Mouse (Mus musculus): ENCODE measurements around the gene Ffar3. TPM values are rescaled to one million over a fixed set of nuclear protein-coding genes. Genes with fewer than 3 reads are reported as not detected.
"Not testable (repeated sequence)": the region's sequence is repeated elsewhere in the genome, so short reads cannot be mapped to it uniquely, and the experiment has no call there.

The Ffar3 gene
- polyA plus RNA-seq, 1 experiment from 2014 or later: 0.09 TPM

- H3K36me3 ChIP-seq (ENCODE audit: control insufficient read depth, insufficient read depth, low read length): no peaks in the 10 kb centered on the region
- H3K27ac ChIP-seq (replicated peaks; ENCODE audit: low read depth, low read length): no peak overlapping the region
- no peak overlapping the region for H3K4me2 ChIP-seq (ENCODE audit: low read depth, severe bottlenecking)
- no peak overlapping the region for H3K4me3 ChIP-seq (ENCODE audit: low read depth, low read length)
- DNase-seq (ENCODE audit: low spot score) (no peak), ATAC-seq (ENCODE audit: insufficient number of reproducible peaks, low FRiP score, low TSS enrichment, low read depth) (no peak)
- H3K27me3 ChIP-seq (ENCODE audit: control insufficient read depth, insufficient read depth, low read length): no peaks in the 10 kb centered on the region
- H3K9me3 ChIP-seq (ENCODE audit: control insufficient read depth, low read length): no peaks in the 10 kb centered on the region
- no peaks in the 10 kb centered on the region for H3K4me1 ChIP-seq (ENCODE audit: control insufficient read depth, insufficient read depth, low read length)
- H3K9ac ChIP-seq (ENCODE audit: low read length): no peak overlapping the region
Measured at GRCm38 (mm10) chr7:30837277-30837676, 18.7 kb downstream of the Ffar3 start.

GRCm38 (mm10) chr7:30832684-30833083 is 23.3 kb downstream of the Ffar3 start:
- 51% methylated on average over 8 of the region's 11 CpGs for WGBS
- H3K9ac ChIP-seq (ENCODE audit: low read length); H3K4me3 ChIP-seq (ENCODE audit: low read depth, low read length); H3K9me3 ChIP-seq (ENCODE audit: control insufficient read depth, low read length); H3K27ac ChIP-seq (replicated peaks; ENCODE audit: low read depth, low read length); ATAC-seq (ENCODE audit: insufficient number of reproducible peaks, low FRiP score, low TSS enrichment, low read depth); H3K4me2 ChIP-seq (ENCODE audit: low read depth, severe bottlenecking); DNase-seq (ENCODE audit: low spot score); H3K36me3 ChIP-seq (ENCODE audit: control insufficient read depth, insufficient read depth, low read length); H3K27me3 ChIP-seq (ENCODE audit: control insufficient read depth, insufficient read depth, low read length); H3K4me1 ChIP-seq (ENCODE audit: control insufficient read depth, insufficient read depth, low read length): not testable (repeated sequence)

- WGBS: 78% methylated on average over 17 of the region's 17 CpGs
Measured at GRCm38 (mm10) chr7:30832261-30832660, 23.7 kb downstream of the Ffar3 start.

GRCm38 (mm10) chr7:30829428-30829827 is 26.6 kb downstream of the Ffar3 start:
- no peak overlapping the region for H3K27ac ChIP-seq (replicated peaks; ENCODE audit: low read depth, low read length)
- no peak overlapping the region for H3K9ac ChIP-seq (ENCODE audit: low read length)
- no peak overlapping the region for H3K4me2 ChIP-seq (ENCODE audit: low read depth, severe bottlenecking)
- H3K36me3 ChIP-seq (ENCODE audit: control insufficient read depth, insufficient read depth, low read length): no peaks in the 10 kb centered on the region
- no peaks in the 10 kb centered on the region for H3K9me3 ChIP-seq (ENCODE audit: control insufficient read depth, low read length)
- 66% methylated on average over 3 of the region's 3 CpGs for WGBS
- H3K4me1 ChIP-seq (ENCODE audit: control insufficient read depth, insufficient read depth, low read length): no peaks in the 10 kb centered on the region
- H3K4me3 ChIP-seq (ENCODE audit: low read depth, low read length): no peak overlapping the region
- no peak for DNase-seq (ENCODE audit: low spot score)
- H3K27me3 ChIP-seq (ENCODE audit: control insufficient read depth, insufficient read depth, low read length): no peaks in the 10 kb centered on the region
- ATAC-seq (ENCODE audit: insufficient number of reproducible peaks, low FRiP score, low TSS enrichment, low read depth): no peak

More at GRCm38 (mm10) chr7:30832261-30832660, 23.7 kb downstream of the Ffar3 start:
- no peak for DNase-seq (ENCODE audit: low spot score)
- Histone ChIP-seq H3K9ac (ENCODE audit: low read length) (no peak overlapping the region), H3K36me3 (ENCODE audit: control insufficient read depth, insufficient read depth, low read length) (no peaks in the 10 kb centered on the region), H3K4me1 (ENCODE audit: control insufficient read depth, insufficient read depth, low read length) (no peaks in the 10 kb centered on the region), H3K27ac (replicated peaks; ENCODE audit: low read depth, low read length) (no peak overlapping the region), H3K9me3 (ENCODE audit: control insufficient read depth, low read length) (no peaks in the 10 kb centered on the region), H3K4me3 (ENCODE audit: low read depth, low read length) (no peak overlapping the region), H3K4me2 (ENCODE audit: low read depth, severe bottlenecking) (no peak overlapping the region), H3K27me3 (ENCODE audit: control insufficient read depth, insufficient read depth, low read length) (no peaks in the 10 kb centered on the region)
- no peak for ATAC-seq (ENCODE audit: insufficient number of reproducible peaks, low FRiP score, low TSS enrichment, low read depth)

- not testable (repeated sequence) for DNase-seq (ENCODE audit: low spot score); H3K4me2 ChIP-seq (ENCODE audit: low read depth, severe bottlenecking); H3K27me3 ChIP-seq (ENCODE audit: control insufficient read depth, insufficient read depth, low read length); H3K36me3 ChIP-seq (ENCODE audit: control insufficient read depth, insufficient read depth, low read length); H3K4me3 ChIP-seq (ENCODE audit: low read depth, low read length); H3K27ac ChIP-seq (replicated peaks; ENCODE audit: low read depth, low read length); H3K9me3 ChIP-seq (ENCODE audit: control insufficient read depth, low read length); H3K4me1 ChIP-seq (ENCODE audit: control insufficient read depth, insufficient read depth, low read length); H3K9ac ChIP-seq (ENCODE audit: low read length); ATAC-seq (ENCODE audit: insufficient number of reproducible peaks, low FRiP score, low TSS enrichment, low read depth)
Measured at GRCm38 (mm10) chr7:30828871-30829270, 27.1 kb downstream of the Ffar3 start.

- no peaks in the 10 kb centered on the region for H3K4me1 ChIP-seq (ENCODE audit: control insufficient read depth, insufficient read depth, low read length)
- H3K27me3 ChIP-seq (ENCODE audit: control insufficient read depth, insufficient read depth, low read length): no peaks in the 10 kb centered on the region
- 87% methylated on average over 10 of the region's 10 CpGs for WGBS
- DNase-seq (ENCODE audit: low spot score): no peak
- H3K4me3 ChIP-seq (ENCODE audit: low read depth, low read length): no peak overlapping the region
- no peak overlapping the region for H3K27ac ChIP-seq (replicated peaks; ENCODE audit: low read depth, low read length)
- H3K4me2 ChIP-seq (ENCODE audit: low read depth, severe bottlenecking): no peak overlapping the region
- H3K9me3 ChIP-seq (ENCODE audit: control insufficient read depth, low read length): no peaks in the 10 kb centered on the region
- no peak for ATAC-seq (ENCODE audit: insufficient number of reproducible peaks, low FRiP score, low TSS enrichment, low read depth)
- no peaks in the 10 kb centered on the region for H3K36me3 ChIP-seq (ENCODE audit: control insufficient read depth, insufficient read depth, low read length)
- no peak overlapping the region for H3K9ac ChIP-seq (ENCODE audit: low read length)
Measured at GRCm38 (mm10) chr7:30826660-30827059, 29.3 kb downstream of the Ffar3 start.

GRCm38 (mm10) chr7:30824306-30824705 is 31.7 kb downstream of the Ffar3 start:
- ATAC-seq (ENCODE audit: insufficient number of reproducible peaks, low FRiP score, low TSS enrichment, low read depth) (no peak), DNase-seq (ENCODE audit: low spot score) (no peak)
- Histone ChIP-seq H3K4me3 (ENCODE audit: low read depth, low read length) (no peak overlapping the region), H3K4me1 (ENCODE audit: control insufficient read depth, insufficient read depth, low read length) (no peaks in the 10 kb centered on the region), H3K27me3 (ENCODE audit: control insufficient read depth, insufficient read depth, low read length) (no peaks in the 10 kb centered on the region), H3K36me3 (ENCODE audit: control insufficient read depth, insufficient read depth, low read length) (no peaks in the 10 kb centered on the region), H3K4me2 (ENCODE audit: low read depth, severe bottlenecking) (no peak overlapping the region), H3K9me3 (ENCODE audit: control insufficient read depth, low read length) (no peaks in the 10 kb centered on the region), H3K27ac (replicated peaks; ENCODE audit: low read depth, low read length) (no peak overlapping the region), H3K9ac (ENCODE audit: low read length) (no peak overlapping the region)
- whole genome bisulfite sequencing: 92% methylated on average over 3 of the region's 3 CpGs

- WGBS: 93% methylated on average over 18 of the region's 18 CpGs
- ATAC-seq (ENCODE audit: insufficient number of reproducible peaks, low FRiP score, low TSS enrichment, low read depth) (no peak), DNase-seq (ENCODE audit: low spot score) (no peak)
- no peak within 1 kb of the TSS for H3K4me2 ChIP-seq (ENCODE audit: low read depth, severe bottlenecking)
- H3K9me3 ChIP-seq (ENCODE audit: control insufficient read depth, low read length): no peaks in the 10 kb centered on the region
- H3K27me3 ChIP-seq (ENCODE audit: control insufficient read depth, insufficient read depth, low read length): no peaks in the 10 kb centered on the region
- H3K36me3 ChIP-seq (ENCODE audit: control insufficient read depth, insufficient read depth, low read length): no peaks in the 10 kb centered on the region
- no peak within 1 kb of the TSS for H3K27ac ChIP-seq (replicated peaks; ENCODE audit: low read depth, low read length)
- H3K4me1 ChIP-seq (ENCODE audit: control insufficient read depth, insufficient read depth, low read length): no peaks in the 10 kb centered on the region
- no peak within 1 kb of the TSS for H3K4me3 ChIP-seq (ENCODE audit: low read depth, low read length)
- H3K9ac ChIP-seq (ENCODE audit: low read length): no peak within 1 kb of the TSS
Measured at GRCm38 (mm10) chr7:30823675-30824074, 32.3 kb downstream of the Ffar3 start, which contains the start of gene Ffar2. Ffar2 (minus strand) TSS chr7:30823775.

- DNase-seq (ENCODE audit: low spot score) (no peak), ATAC-seq (ENCODE audit: insufficient number of reproducible peaks, low FRiP score, low TSS enrichment, low read depth) (no peak)
- 75% methylated on average over 5 of the region's 5 CpGs for WGBS
- no peak overlapping the region for H3K4me2 ChIP-seq (ENCODE audit: low read depth, severe bottlenecking)
- H3K27ac ChIP-seq (replicated peaks; ENCODE audit: low read depth, low read length): no peak overlapping the region
- no peak overlapping the region for H3K4me3 ChIP-seq (ENCODE audit: low read depth, low read length)
- no peak overlapping the region for H3K9ac ChIP-seq (ENCODE audit: low read length)
- H3K36me3 ChIP-seq (ENCODE audit: control insufficient read depth, insufficient read depth, low read length): no peaks in the 10 kb centered on the region
- no peaks in the 10 kb centered on the region for H3K4me1 ChIP-seq (ENCODE audit: control insufficient read depth, insufficient read depth, low read length)
- no peaks in the 10 kb centered on the region for H3K27me3 ChIP-seq (ENCODE audit: control insufficient read depth, insufficient read depth, low read length)
- no peaks in the 10 kb centered on the region for H3K9me3 ChIP-seq (ENCODE audit: control insufficient read depth, low read length)
Measured at GRCm38 (mm10) chr7:30821532-30821931, 34.4 kb downstream of the Ffar3 start.

Data from limb, embryonic 11.5 days (tissue).